Mouse (Mus musculus): ENCODE results near the gene Olfr15. TPM values are rescaled to one million over a fixed set of nuclear protein-coding genes. Genes with fewer than 3 reads are reported as not detected.
"Not testable (repeated sequence)": the region's sequence is repeated elsewhere in the genome, so short reads cannot be mapped to it uniquely, and the experiment has no call there.

Gene Olfr15
- polyA plus RNA-seq, 1 experiment from 2014 or later: not detected

GRCm38 (mm10) chr16:3839157-3839885 is 8.6 kb downstream of the Olfr15 start:
- no peak overlapping the region for H3K4me2 ChIP-seq (ENCODE audit: low read length)
- H3K36me3 ChIP-seq (ENCODE audit: control insufficient read depth, insufficient read depth, low read length): no peaks in the 10 kb centered on the region
- no peaks in the 10 kb centered on the region for H3K4me1 ChIP-seq (ENCODE audit: control insufficient read depth, insufficient read depth, low read depth, low read length)
- no peak overlapping the region for H3K27ac ChIP-seq (ENCODE audit: low read depth, low read length)
- H3K9me3 ChIP-seq (ENCODE audit: control insufficient read depth, low read length): no peaks in the 10 kb centered on the region
- no peaks in the 10 kb centered on the region for H3K27me3 ChIP-seq (replicated peaks; ENCODE audit: control insufficient read depth, insufficient read depth, low read length)
- H3K4me3 ChIP-seq (ENCODE audit: low read length): no peak overlapping the region
- WGBS: 59% methylated on average over 17 of the region's 17 CpGs
- no peak overlapping the region for H3K9ac ChIP-seq (ENCODE audit: low read depth, low read length)
- ATAC-seq: 0 out of 2 replicates have a peak, but pooled peaks have one; percentile 34

DNA sequence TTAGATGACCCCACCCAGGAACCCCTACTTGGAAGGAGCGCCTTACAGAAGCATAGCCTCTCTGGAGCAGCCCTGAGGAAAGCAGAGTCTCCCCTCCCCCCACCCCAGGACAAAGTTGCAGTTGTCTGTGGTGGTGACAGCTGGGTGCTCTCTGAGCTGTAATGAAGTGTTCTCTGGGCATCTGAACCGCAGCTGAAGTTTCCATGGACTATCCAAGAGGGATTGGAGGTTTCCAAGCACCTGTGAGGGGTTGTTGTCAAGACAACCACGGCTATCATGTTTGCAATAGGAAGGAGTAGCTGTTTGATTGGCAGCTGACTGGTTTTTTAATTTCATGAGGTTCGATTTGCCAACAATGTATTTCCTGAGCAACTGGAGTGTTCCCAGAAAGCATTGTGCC is 12.3 kb downstream of the Olfr15 start:
- WGBS: 44% methylated on average over 4 of the region's 4 CpGs

GRCm38 (mm10) chr16:3843796-3844195 is 13.1 kb downstream of the Olfr15 start:
- Histone ChIP-seq H3K4me3 (ENCODE audit: low read length) (no peak overlapping the region), H3K27ac (ENCODE audit: low read depth, low read length) (no peak overlapping the region), H3K36me3 (ENCODE audit: control insufficient read depth, insufficient read depth, low read length) (no peaks in the 10 kb centered on the region), H3K4me1 (ENCODE audit: control insufficient read depth, insufficient read depth, low read depth, low read length) (peaks cover 11% of the 10 kb centered on the region), H3K9ac (ENCODE audit: low read depth, low read length) (no peak overlapping the region), H3K4me2 (ENCODE audit: low read length) (no peak overlapping the region), H3K9me3 (ENCODE audit: control insufficient read depth, low read length) (no peaks in the 10 kb centered on the region), H3K27me3 (replicated peaks; ENCODE audit: control insufficient read depth, insufficient read depth, low read length) (no peaks in the 10 kb centered on the region)
- WGBS: 86% methylated on average over 1 of the region's 1 CpGs
- ATAC-seq: no peak

More for the DNA sequence above, 12.3 kb downstream of the Olfr15 start:
- Histone ChIP-seq H3K9me3 (ENCODE audit: control insufficient read depth, low read length) (no peaks in the 10 kb centered on the region), H3K4me2 (ENCODE audit: low read length) (no peak overlapping the region), H3K36me3 (ENCODE audit: control insufficient read depth, insufficient read depth, low read length) (no peaks in the 10 kb centered on the region), H3K27me3 (replicated peaks; ENCODE audit: control insufficient read depth, insufficient read depth, low read length) (no peaks in the 10 kb centered on the region), H3K9ac (ENCODE audit: low read depth, low read length) (no peak overlapping the region), H3K4me1 (ENCODE audit: control insufficient read depth, insufficient read depth, low read depth, low read length) (peaks cover 8% of the 10 kb centered on the region), H3K4me3 (ENCODE audit: low read length) (no peak overlapping the region), H3K27ac (ENCODE audit: low read depth, low read length) (no peak overlapping the region)
- ATAC-seq: no peak

- H3K36me3 ChIP-seq (ENCODE audit: control insufficient read depth, insufficient read depth, low read length): no peaks in the 10 kb centered on the region
- peaks cover 11% of the 10 kb centered on the region for H3K4me1 ChIP-seq (ENCODE audit: control insufficient read depth, insufficient read depth, low read depth, low read length)
- 4% methylated on average over 38 of the region's 38 CpGs for WGBS
- no peaks in the 10 kb centered on the region for H3K27me3 ChIP-seq (replicated peaks; ENCODE audit: control insufficient read depth, insufficient read depth, low read length)
- peak; percentile 99 for ATAC-seq
- H3K4me3 ChIP-seq (ENCODE audit: low read length): peak within 1 kb of the TSS; percentile 72
- peak within 1 kb of the TSS; percentile 77 for H3K27ac ChIP-seq (ENCODE audit: low read depth, low read length)
- no peaks in the 10 kb centered on the region for H3K9me3 ChIP-seq (ENCODE audit: control insufficient read depth, low read length)
- H3K9ac ChIP-seq (ENCODE audit: low read depth, low read length): peak within 1 kb of the TSS; percentile 86
- peak within 1 kb of the TSS; percentile 81 for H3K4me2 ChIP-seq (ENCODE audit: low read length)
These were observed 16.2 kb downstream of the Olfr15 start, which contains the start of gene Zfp174 for GRCm38 (mm10) chr16:3846711-3847518. Gene Zfp174 (plus strand): TSS chr16:3847268.

DNA sequence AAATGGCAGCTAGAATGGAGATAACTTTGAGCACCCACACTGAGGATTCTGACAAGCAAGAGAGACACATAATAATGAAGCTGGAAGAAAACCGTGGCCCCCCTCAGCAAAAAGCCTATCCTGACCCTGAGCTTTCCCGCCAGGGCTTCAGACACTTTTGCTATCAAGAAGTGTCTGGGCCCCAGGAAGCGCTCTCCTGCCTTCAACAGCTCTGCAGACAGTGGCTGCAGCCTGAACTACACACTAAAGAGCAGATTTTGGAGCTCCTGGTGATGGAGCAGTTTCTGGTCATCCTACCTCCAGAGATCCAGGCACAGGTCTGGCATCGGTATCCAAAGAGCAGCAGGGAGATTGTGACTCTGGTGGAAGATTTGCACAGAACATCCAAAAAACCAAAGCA is 17.2 kb downstream of the Olfr15 start:
- Histone ChIP-seq H3K27me3 (replicated peaks; ENCODE audit: control insufficient read depth, insufficient read depth, low read length) (no peaks in the 10 kb centered on the region), H3K9me3 (ENCODE audit: control insufficient read depth, low read length) (no peaks in the 10 kb centered on the region), H3K9ac (ENCODE audit: low read depth, low read length) (peak overlapping the region; percentile 86), H3K36me3 (ENCODE audit: control insufficient read depth, insufficient read depth, low read length) (no peaks in the 10 kb centered on the region), H3K4me2 (ENCODE audit: low read length) (peak overlapping the region; percentile 81), H3K27ac (ENCODE audit: low read depth, low read length) (no peak overlapping the region), H3K4me3 (ENCODE audit: low read length) (peak overlapping the region; percentile 72), H3K4me1 (ENCODE audit: control insufficient read depth, insufficient read depth, low read depth, low read length) (peaks cover 11% of the 10 kb centered on the region)
- ATAC-seq: no peak
- 69% methylated on average over 4 of the region's 4 CpGs for WGBS

DNA sequence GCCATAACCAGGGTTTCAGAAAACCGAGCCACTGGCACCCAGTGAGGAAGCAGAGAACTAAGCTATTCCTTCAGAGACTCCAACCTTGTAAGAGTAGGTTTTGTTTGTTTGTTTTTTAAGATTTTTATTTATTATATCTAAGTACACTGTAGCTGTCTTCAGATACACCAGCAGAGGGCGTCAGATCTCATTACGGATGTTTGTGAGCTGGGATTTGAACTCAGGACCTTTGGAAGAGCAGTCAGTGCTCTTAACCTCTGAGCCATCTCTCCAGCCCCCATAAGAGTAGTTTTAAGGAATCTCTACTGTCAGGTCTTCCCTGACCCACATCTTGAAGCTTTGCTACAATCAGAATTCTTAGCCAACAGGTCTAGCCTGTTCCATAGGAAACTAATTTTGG is 17.7 kb downstream of the Olfr15 start:
- Histone ChIP-seq H3K4me3 (ENCODE audit: low read length) (no peak overlapping the region), H3K9ac (ENCODE audit: low read depth, low read length) (no peak overlapping the region), H3K36me3 (ENCODE audit: control insufficient read depth, insufficient read depth, low read length) (no peaks in the 10 kb centered on the region), H3K4me2 (ENCODE audit: low read length) (no peak overlapping the region), H3K27ac (ENCODE audit: low read depth, low read length) (no peak overlapping the region), H3K9me3 (ENCODE audit: control insufficient read depth, low read length) (no peaks in the 10 kb centered on the region), H3K4me1 (ENCODE audit: control insufficient read depth, insufficient read depth, low read depth, low read length) (peaks cover 11% of the 10 kb centered on the region), H3K27me3 (replicated peaks; ENCODE audit: control insufficient read depth, insufficient read depth, low read length) (no peaks in the 10 kb centered on the region)
- ATAC-seq: no peak
- WGBS: 72% methylated on average over 3 of the region's 3 CpGs

- H3K36me3 ChIP-seq (ENCODE audit: control insufficient read depth, insufficient read depth, low read length); H3K9ac ChIP-seq (ENCODE audit: low read depth, low read length); H3K9me3 ChIP-seq (ENCODE audit: control insufficient read depth, low read length); H3K4me3 ChIP-seq (ENCODE audit: low read length); H3K27ac ChIP-seq (ENCODE audit: low read depth, low read length); ATAC-seq; H3K27me3 ChIP-seq (replicated peaks; ENCODE audit: control insufficient read depth, insufficient read depth, low read length); H3K4me2 ChIP-seq (ENCODE audit: low read length): not testable (repeated sequence)
- peaks cover 11% of the 10 kb centered on the region for H3K4me1 ChIP-seq (ENCODE audit: control insufficient read depth, insufficient read depth, low read depth, low read length)
- 87% methylated on average over 12 of the region's 13 CpGs for WGBS
These were observed 20.6 kb downstream of the Olfr15 start for GRCm38 (mm10) chr16:3851301-3851700.

- Histone ChIP-seq H3K4me2 (ENCODE audit: low read length) (no peak overlapping the region), H3K27me3 (replicated peaks; ENCODE audit: control insufficient read depth, insufficient read depth, low read length) (no peaks in the 10 kb centered on the region), H3K9me3 (ENCODE audit: control insufficient read depth, low read length) (no peaks in the 10 kb centered on the region), H3K27ac (ENCODE audit: low read depth, low read length) (no peak overlapping the region), H3K4me3 (ENCODE audit: low read length) (no peak overlapping the region), H3K36me3 (ENCODE audit: control insufficient read depth, insufficient read depth, low read length) (no peaks in the 10 kb centered on the region), H3K9ac (ENCODE audit: low read depth, low read length) (no peak overlapping the region), H3K4me1 (ENCODE audit: control insufficient read depth, insufficient read depth, low read depth, low read length) (peaks cover 7% of the 10 kb centered on the region)
- 38% methylated on average over 12 of the region's 12 CpGs for WGBS
- ATAC-seq: no peak
These were observed 21.9 kb downstream of the Olfr15 start for GRCm38 (mm10) chr16:3852586-3852985.

DNA sequence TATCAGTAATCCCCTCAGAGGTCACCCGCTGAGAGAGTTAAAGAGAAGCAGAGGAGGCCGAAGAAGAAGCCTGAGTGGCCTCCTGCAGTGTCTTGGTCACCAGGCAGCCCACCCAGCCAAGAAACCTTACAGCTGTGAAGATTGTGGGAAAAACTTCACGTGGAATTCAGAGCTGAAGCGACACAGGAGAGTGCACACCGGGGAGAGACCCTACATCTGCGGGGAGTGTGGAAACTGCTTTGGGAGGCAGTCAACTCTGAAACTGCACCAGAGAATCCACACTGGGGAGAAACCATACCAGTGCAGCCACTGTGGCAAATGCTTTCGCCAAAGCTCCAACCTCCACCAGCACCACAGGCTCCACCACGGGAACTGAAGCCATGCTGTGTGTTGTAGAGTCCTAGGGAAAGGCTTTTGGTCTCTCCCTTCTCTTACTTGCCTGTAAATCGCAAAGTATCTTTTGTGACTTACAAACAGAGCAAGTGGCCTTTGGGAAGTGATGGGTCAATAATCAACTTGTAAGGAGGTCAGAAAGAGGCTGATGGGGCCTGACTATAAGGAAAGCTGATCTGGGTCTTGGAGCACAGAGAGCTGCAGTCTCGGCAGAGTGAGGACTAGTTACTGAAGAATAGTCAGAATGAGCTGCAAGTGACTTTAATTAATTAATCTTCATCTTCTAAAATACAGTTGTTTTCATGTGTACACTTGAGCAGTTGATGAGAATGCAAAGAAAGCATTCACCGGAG is 23.9 kb downstream of the Olfr15 start:
- no peaks in the 10 kb centered on the region for H3K36me3 ChIP-seq (ENCODE audit: control insufficient read depth, insufficient read depth, low read length)
- H3K4me2 ChIP-seq (ENCODE audit: low read length): no peak overlapping the region
- no peaks in the 10 kb centered on the region for H3K4me1 ChIP-seq (ENCODE audit: control insufficient read depth, insufficient read depth, low read depth, low read length)
- no peaks in the 10 kb centered on the region for H3K27me3 ChIP-seq (replicated peaks; ENCODE audit: control insufficient read depth, insufficient read depth, low read length)
- H3K27ac ChIP-seq (ENCODE audit: low read depth, low read length): no peak overlapping the region
- 47% methylated on average over 11 of the region's 11 CpGs for WGBS
- no peak overlapping the region for H3K9ac ChIP-seq (ENCODE audit: low read depth, low read length)
- H3K9me3 ChIP-seq (ENCODE audit: control insufficient read depth, low read length): no peaks in the 10 kb centered on the region
- H3K4me3 ChIP-seq (ENCODE audit: low read length): no peak overlapping the region
- no peak for ATAC-seq
